Mouse (Mus musculus) frontal cortex, postnatal 14 days (tissue): ENCODE results near the gene Phlda3.

Experiments used
- DNase-seq, 2 experiments: peaks; one replicate each; pipeline ENCODE4 v3.0.0; 2022; ENCODE audit warnings: low spot score in 2 of 2

Phlda3 gene

GRCm38 (mm10) chr1:135793370-135794215 is 27.7 kb downstream of the Phlda3 start:
- DNase-seq = peak; percentile 37 to 46

- DNase-seq = no peak
These were observed 28.6 kb downstream of the Phlda3 start for GRCm38 (mm10) chr1:135794216-135795134.

- no peak for DNase-seq
These were observed 32.6 kb downstream of the Phlda3 start for GRCm38 (mm10) chr1:135798492-135798891.

GRCm38 (mm10) chr1:135799109-135799627 is 33.2 kb downstream of the Phlda3 start:
- DNase-seq = no peak

- no peak for DNase-seq
These were observed 34.5 kb downstream of the Phlda3 start for GRCm38 (mm10) chr1:135800192-135800950.

DNA sequence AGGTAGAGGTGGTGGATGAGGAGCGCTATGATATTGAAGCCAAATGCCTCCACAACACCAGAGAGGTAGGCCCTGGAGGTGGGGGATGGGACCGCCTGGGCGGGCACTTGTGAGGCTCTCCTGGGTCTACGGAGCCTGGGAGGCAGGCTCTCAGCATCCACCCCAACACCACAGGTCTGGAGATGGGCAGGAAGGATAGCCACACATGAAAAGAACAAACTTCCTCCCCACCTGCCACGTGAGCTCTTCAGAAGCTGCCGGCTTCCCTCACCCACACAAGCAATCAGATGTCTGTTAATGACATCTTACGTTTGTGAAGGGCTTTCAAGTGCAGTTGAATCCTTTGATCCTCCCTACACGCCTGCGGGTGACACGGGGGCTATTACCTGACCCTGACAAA is 41.6 kb downstream of the Phlda3 start:
- DNase-seq = no peak

GRCm38 (mm10) chr1:135810180-135810579 is 44.3 kb downstream of the Phlda3 start:
- no peak for DNase-seq

GRCm38 (mm10) chr1:135811016-135811646 is 45.2 kb downstream of the Phlda3 start:
- peak; percentile 34 to 77 for DNase-seq

GRCm38 (mm10) chr1:135812205-135812604 is 46.3 kb downstream of the Phlda3 start:
- DNase-seq = no peak

GRCm38 (mm10) chr1:135812618-135813017 is 46.7 kb downstream of the Phlda3 start:
- no peak for DNase-seq

DNA sequence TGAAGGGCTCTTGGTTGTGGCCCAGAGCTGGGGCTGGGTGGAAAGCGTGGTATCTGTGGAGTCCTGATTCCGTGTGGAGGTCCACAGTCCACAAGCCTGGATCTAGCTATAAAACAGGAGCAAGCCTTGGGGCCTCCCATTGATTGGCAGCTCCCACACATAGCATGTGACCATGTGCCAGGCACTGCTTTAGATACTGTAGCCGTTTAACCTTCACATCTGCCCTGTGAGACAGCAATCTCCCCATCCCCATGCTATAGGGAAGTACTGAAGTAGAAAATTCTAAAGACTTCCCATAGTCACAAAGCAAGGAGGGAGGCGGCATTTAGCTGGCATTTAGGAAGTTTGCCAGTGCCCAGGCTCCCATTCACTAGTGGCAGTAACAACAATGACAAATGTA is 47.2 kb downstream of the Phlda3 start:
- no peak for DNase-seq

GRCm38 (mm10) chr1:135813687-135814395 is 47.9 kb downstream of the Phlda3 start:
- no peak for DNase-seq

DNA sequence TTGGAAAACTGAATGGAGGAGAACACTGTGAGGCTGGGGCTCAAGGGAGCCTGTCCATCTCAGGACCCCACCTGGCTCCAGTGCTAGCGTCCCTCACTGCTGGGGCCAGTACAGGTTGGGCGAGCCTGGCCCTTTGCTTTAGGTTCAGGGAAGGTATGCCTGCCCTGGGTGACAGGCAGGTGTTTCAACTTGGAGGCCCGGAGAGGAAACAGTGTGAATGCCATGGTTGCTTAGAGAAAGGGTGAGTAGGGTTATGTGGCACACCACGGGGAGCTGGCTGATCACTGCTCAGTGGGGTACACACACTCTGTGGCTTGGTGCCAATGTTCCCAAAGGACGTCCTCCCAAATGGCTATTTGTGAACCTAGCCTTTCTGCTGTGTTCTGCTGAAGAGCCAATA is 48.6 kb downstream of the Phlda3 start:
- no peak for DNase-seq

DNA sequence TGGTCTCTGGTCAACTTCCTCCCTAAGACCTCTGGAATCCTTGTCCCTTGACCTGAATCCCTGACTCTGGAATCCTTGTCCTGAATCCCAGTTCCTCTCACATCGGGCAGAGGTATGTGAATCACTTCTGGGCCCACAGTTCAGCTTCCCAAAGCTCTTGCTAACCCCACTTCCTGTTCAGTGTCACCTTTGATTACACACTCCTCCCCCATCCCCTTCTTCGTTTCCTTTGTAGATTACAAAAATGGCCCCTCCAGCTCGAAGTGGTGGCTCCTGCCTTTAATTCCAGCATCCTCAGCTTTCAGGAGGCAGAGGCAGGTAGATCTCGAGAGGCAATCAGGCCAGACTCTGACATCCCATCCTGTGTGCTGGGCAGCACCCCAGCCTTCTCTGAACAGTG is 51.7 kb downstream of the Phlda3 start:
- no peak for DNase-seq

DNA sequence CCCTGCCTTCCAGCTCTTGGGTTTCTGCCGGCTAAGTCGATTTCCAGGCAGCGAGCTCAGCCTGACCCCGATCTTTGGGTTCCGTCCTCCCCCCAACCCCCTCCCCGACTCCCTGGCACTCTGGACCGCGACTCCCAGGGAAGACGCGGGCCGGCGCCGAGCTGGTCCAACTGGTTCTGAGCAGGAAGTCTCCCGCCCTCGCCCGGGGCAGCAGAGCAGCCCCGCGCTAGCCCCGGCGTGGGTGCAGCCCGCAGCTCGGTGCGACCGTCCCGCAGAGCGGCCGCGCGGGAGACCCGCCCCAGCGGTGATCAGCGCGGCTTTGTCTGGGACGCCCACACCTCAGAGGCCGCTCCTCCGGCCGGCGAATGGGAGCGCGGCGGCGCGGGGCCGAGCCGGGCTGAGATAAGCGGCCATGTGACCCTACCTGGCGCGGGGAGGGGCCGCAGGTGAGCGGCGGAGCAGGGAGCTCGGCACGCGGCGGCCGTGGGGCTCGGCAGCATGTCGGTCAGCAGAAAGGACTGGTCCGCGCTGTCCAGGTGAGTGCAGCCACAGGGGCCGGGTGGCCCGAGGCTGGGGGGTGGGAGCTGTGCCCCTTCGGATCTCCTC is 52.7 kb downstream of the Phlda3 start, which contains the start of gene Lad1:
Lad1 (plus strand) TSS at position 118 of the 606 bp plus-strand sequence.
- no peak for DNase-seq
